Mouse (Mus musculus): Measurements from ENCODE around the gene Rpl27. TPM values are rescaled to one million over a fixed set of nuclear protein-coding genes. Genes with fewer than 3 reads are reported as not detected.
A peak's percentile ranks its signal among the peaks of the same experiment; 100 is the strongest.

Gene Rpl27
- polyA plus RNA-seq, 1 experiment from 2014 or later: 297 TPM

GRCm38 (mm10) chr11:101479171-101479635 lies 37.1 kb downstream of the Rpl27 start:
- Histone ChIP-seq H3K9ac (peak overlapping the region; percentile 41), H3K36me3 (replicated peaks; ENCODE audit: control insufficient read depth, insufficient read depth) (no peaks in the 10 kb centered on the region), H3K27ac (peak overlapping the region; percentile 76), H3K9me3 (ENCODE audit: control insufficient read depth, low read length) (no peaks in the 10 kb centered on the region), H3K4me2 (replicated peaks) (peak overlapping the region; percentile 42), H3K4me1 (replicated peaks; ENCODE audit: control insufficient read depth, insufficient read depth, low read length) (peaks cover 25% of the 10 kb centered on the region), H3K4me3 (replicated peaks; ENCODE audit: low read length) (0 out of 2 replicates have a peak overlapping the region, but pooled peaks have one; percentile 10), H3K27me3 (ENCODE audit: control insufficient read depth, insufficient read depth, low read length) (no peaks in the 10 kb centered on the region)
- WGBS: 1% methylated on average over 18 of the region's 18 CpGs
- ATAC-seq (ENCODE audit: low FRiP score) (peak; percentile 63; the same call in 1 of the 2 replicates), DNase-seq (ENCODE audit: low spot score) (peak; percentile 28)

- ATAC-seq (ENCODE audit: low FRiP score): no peak
Observed at GRCm38 (mm10) chr11:101480912-101481311, 38.8 kb downstream of the Rpl27 start.

DNA sequence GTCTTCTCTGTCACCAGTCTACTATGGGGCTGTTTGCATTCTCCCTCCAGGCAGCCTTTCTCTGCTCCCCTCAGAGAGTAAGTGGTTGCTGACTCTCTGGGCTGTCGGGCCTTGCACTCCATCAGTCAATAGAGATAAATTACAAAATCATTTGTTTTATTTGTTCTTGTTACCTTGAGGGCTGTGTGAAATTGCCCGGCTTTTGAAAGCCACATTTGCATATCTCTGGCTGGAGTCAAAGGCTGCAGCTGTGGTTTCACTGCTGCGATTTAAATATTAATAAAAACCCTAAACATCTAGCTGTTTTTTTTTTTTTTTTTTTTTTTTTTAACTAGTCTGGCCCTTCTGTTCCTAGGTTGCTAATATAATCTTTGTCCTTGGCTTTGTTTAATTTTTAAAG lies 41.7 kb downstream of the Rpl27 start:
- DNase-seq (ENCODE audit: low spot score) (no peak), ATAC-seq (ENCODE audit: low FRiP score) (no peak)
- H3K4me1 ChIP-seq (replicated peaks; ENCODE audit: control insufficient read depth, insufficient read depth, low read length): peaks cover 13% of the 10 kb centered on the region; the same call in 1 of the 2 replicates
- H3K27ac ChIP-seq: peak overlapping the region; percentile 43; the same call in 1 of the 2 replicates
- WGBS: 15% methylated on average over 3 of the region's 3 CpGs
- H3K27me3 ChIP-seq (ENCODE audit: control insufficient read depth, insufficient read depth, low read length): no peaks in the 10 kb centered on the region
- no peak overlapping the region for H3K4me2 ChIP-seq (replicated peaks)
- H3K9me3 ChIP-seq (ENCODE audit: control insufficient read depth, low read length): no peaks in the 10 kb centered on the region
- H3K36me3 ChIP-seq (replicated peaks; ENCODE audit: control insufficient read depth, insufficient read depth): 0 out of 2 replicates have a peak, but pooled peaks cover 5% of the 10 kb centered on the region
- H3K9ac ChIP-seq: no peak overlapping the region
- H3K4me3 ChIP-seq (replicated peaks; ENCODE audit: low read length): no peak overlapping the region

More at GRCm38 (mm10) chr11:101480912-101481311, 38.8 kb downstream of the Rpl27 start:
- H3K27ac ChIP-seq: no peak overlapping the region
- no peaks in the 10 kb centered on the region for H3K36me3 ChIP-seq (replicated peaks; ENCODE audit: control insufficient read depth, insufficient read depth)
- H3K27me3 ChIP-seq (ENCODE audit: control insufficient read depth, insufficient read depth, low read length): no peaks in the 10 kb centered on the region
- WGBS: 58% methylated on average over 6 of the region's 6 CpGs
- H3K4me3 ChIP-seq (replicated peaks; ENCODE audit: low read length): no peak overlapping the region
- DNase-seq (ENCODE audit: low spot score): no peak
- peaks cover 25% of the 10 kb centered on the region for H3K4me1 ChIP-seq (replicated peaks; ENCODE audit: control insufficient read depth, insufficient read depth, low read length)
- H3K9ac ChIP-seq: no peak overlapping the region
- H3K4me2 ChIP-seq (replicated peaks): no peak overlapping the region
- no peaks in the 10 kb centered on the region for H3K9me3 ChIP-seq (ENCODE audit: control insufficient read depth, low read length)

- H3K27me3 ChIP-seq (ENCODE audit: control insufficient read depth, insufficient read depth, low read length): no peaks in the 10 kb centered on the region
- peak overlapping the region; percentile 21; the same call in 1 of the 2 replicates for H3K27ac ChIP-seq
- peaks cover 9% of the 10 kb centered on the region; the same call in 1 of the 2 replicates for H3K4me1 ChIP-seq (replicated peaks; ENCODE audit: control insufficient read depth, insufficient read depth, low read length)
- no peak overlapping the region for H3K9ac ChIP-seq
- WGBS: 59% methylated on average over 6 of the region's 6 CpGs
- H3K9me3 ChIP-seq (ENCODE audit: control insufficient read depth, low read length): no peaks in the 10 kb centered on the region
- ATAC-seq (ENCODE audit: low FRiP score) (no peak), DNase-seq (ENCODE audit: low spot score) (no peak)
- H3K36me3 ChIP-seq (replicated peaks; ENCODE audit: control insufficient read depth, insufficient read depth): 0 out of 2 replicates have a peak, but pooled peaks cover 5% of the 10 kb centered on the region
- no peak overlapping the region for H3K4me2 ChIP-seq (replicated peaks)
- H3K4me3 ChIP-seq (replicated peaks; ENCODE audit: low read length): no peak overlapping the region
Observed at GRCm38 (mm10) chr11:101484245-101484644, 42.1 kb downstream of the Rpl27 start.

GRCm38 (mm10) chr11:101484814-101485213 lies 42.7 kb downstream of the Rpl27 start:
- no peaks in the 10 kb centered on the region for H3K27me3 ChIP-seq (ENCODE audit: control insufficient read depth, insufficient read depth, low read length)
- H3K27ac ChIP-seq: no peak overlapping the region
- ATAC-seq (ENCODE audit: low FRiP score) (no peak), DNase-seq (ENCODE audit: low spot score) (no peak)
- no peak overlapping the region for H3K9ac ChIP-seq
- H3K4me3 ChIP-seq (replicated peaks; ENCODE audit: low read length): no peak overlapping the region
- WGBS: 92% methylated on average over 7 of the region's 7 CpGs
- 0 out of 2 replicates have a peak, but pooled peaks cover 5% of the 10 kb centered on the region for H3K4me1 ChIP-seq (replicated peaks; ENCODE audit: control insufficient read depth, insufficient read depth, low read length)
- 0 out of 2 replicates have a peak, but pooled peaks cover 5% of the 10 kb centered on the region for H3K36me3 ChIP-seq (replicated peaks; ENCODE audit: control insufficient read depth, insufficient read depth)
- no peak overlapping the region for H3K4me2 ChIP-seq (replicated peaks)
- H3K9me3 ChIP-seq (ENCODE audit: control insufficient read depth, low read length): no peaks in the 10 kb centered on the region

DNA sequence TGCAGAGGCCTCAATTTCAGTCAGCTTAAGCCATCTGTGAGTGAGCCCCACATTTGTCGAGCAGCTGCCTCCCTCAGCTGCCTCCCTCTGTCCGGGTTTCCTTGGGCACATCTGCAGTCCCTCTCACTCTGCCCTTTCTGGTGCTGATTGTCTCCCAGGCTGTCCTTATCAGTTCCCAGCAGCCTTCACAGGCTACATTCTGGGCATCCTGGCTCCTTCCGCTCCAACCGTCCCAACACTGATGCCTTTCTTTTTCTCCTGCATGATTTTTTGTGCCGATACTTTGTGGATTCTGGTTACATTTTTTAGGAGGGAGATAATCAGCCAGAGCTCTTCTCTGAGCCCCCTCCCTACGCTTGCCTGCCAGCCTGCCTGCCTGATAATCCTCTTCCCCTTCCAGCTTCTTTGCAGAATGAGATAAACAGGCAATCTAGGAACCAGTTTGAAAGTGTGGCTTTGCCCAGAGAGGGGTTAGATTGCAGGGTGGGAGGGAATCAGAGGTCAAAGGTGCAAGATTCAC lies 43.5 kb downstream of the Rpl27 start:
- DNase-seq (ENCODE audit: low spot score): no peak
- H3K4me1 ChIP-seq (replicated peaks; ENCODE audit: control insufficient read depth, insufficient read depth, low read length): 0 out of 2 replicates have a peak, but pooled peaks cover 5% of the 10 kb centered on the region
- no peak for ATAC-seq (ENCODE audit: low FRiP score)
- 0 out of 2 replicates have a peak, but pooled peaks cover 5% of the 10 kb centered on the region for H3K36me3 ChIP-seq (replicated peaks; ENCODE audit: control insufficient read depth, insufficient read depth)
- H3K27ac ChIP-seq: no peak overlapping the region
- no peak overlapping the region for H3K4me3 ChIP-seq (replicated peaks; ENCODE audit: low read length)
- H3K27me3 ChIP-seq (ENCODE audit: control insufficient read depth, insufficient read depth, low read length): no peaks in the 10 kb centered on the region
- H3K9me3 ChIP-seq (ENCODE audit: control insufficient read depth, low read length): no peaks in the 10 kb centered on the region
- no peak overlapping the region for H3K4me2 ChIP-seq (replicated peaks)
- no peak overlapping the region; the same call in 1 of the 2 replicates for H3K9ac ChIP-seq
- WGBS: 48% methylated on average over 6 of the region's 6 CpGs

DNA sequence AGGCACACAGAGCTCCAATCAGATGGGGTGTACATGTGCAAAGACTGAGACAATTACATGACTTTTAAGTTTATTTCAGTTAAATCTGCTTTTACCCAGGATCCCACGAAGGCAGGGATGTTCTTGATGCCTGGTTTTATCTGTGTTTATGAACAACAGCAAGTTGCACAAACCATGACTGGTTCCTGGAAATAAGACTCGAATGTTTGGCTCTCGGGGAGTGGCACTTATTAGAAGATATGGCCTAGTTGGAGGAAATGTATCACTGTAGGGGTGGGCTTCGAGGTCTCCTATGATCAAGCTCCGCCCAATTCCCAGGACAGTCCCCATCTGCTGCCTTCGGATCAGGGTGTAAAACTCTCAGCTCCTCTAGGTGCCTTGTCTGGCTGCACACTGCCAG lies 44.0 kb downstream of the Rpl27 start:
- 75% methylated on average over 6 of the region's 6 CpGs for WGBS
- no peak overlapping the region for H3K4me2 ChIP-seq (replicated peaks)
- 0 out of 2 replicates have a peak, but pooled peaks cover 5% of the 10 kb centered on the region for H3K4me1 ChIP-seq (replicated peaks; ENCODE audit: control insufficient read depth, insufficient read depth, low read length)

More for the DNA sequence above, 44.0 kb downstream of the Rpl27 start:
- Histone ChIP-seq H3K27me3 (ENCODE audit: control insufficient read depth, insufficient read depth, low read length) (no peaks in the 10 kb centered on the region), H3K9me3 (ENCODE audit: control insufficient read depth, low read length) (no peaks in the 10 kb centered on the region), H3K27ac (no peak overlapping the region), H3K36me3 (replicated peaks; ENCODE audit: control insufficient read depth, insufficient read depth) (0 out of 2 replicates have a peak, but pooled peaks cover 5% of the 10 kb centered on the region), H3K4me3 (replicated peaks; ENCODE audit: low read length) (no peak overlapping the region), H3K9ac (no peak overlapping the region)
- DNase-seq (ENCODE audit: low spot score): no peak
- no peak for ATAC-seq (ENCODE audit: low FRiP score)

Small RNA genes within 50 kb of the gene (microRNA-seq; reads per million reads assigned to microRNA genes)
- gene Mir6929: not detected

Other genes starting within 250 kb of the Rpl27 start
- 26.9 and 37.2 TPM in 2 replicates for gene Ezh1, start 215.8 kb upstream of the Rpl27 start, polyA plus RNA-seq (2014; fragmentation: Nextera tagmentation; extraction: Ambion mirVana)
- gene Ramp2, start 196.3 kb upstream of the Rpl27 start, polyA plus RNA-seq (2014; fragmentation: Nextera tagmentation; extraction: Ambion mirVana): 102 and 117 TPM in 2 replicates
- gene Vps25, start 188.6 kb upstream of the Rpl27 start, polyA plus RNA-seq (2014; fragmentation: Nextera tagmentation; extraction: Ambion mirVana): 122 and 133 TPM in 2 replicates
- 5.3 and 6.0 TPM in 2 replicates for gene Wnk4, start 181.7 kb upstream of the Rpl27 start, polyA plus RNA-seq (2014; fragmentation: Nextera tagmentation; extraction: Ambion mirVana)
- 0.42 and 0.91 TPM in 2 replicates for gene Cntd1, start 163.3 kb upstream of the Rpl27 start, polyA plus RNA-seq (2014; fragmentation: Nextera tagmentation; extraction: Ambion mirVana)
- gene Coa3, start 163.2 kb upstream of the Rpl27 start, polyA plus RNA-seq (2014; fragmentation: Nextera tagmentation; extraction: Ambion mirVana): 242 and 256 TPM in 2 replicates
- 172 and 176 TPM in 2 replicates for gene Becn1, start 140.0 kb upstream of the Rpl27 start, polyA plus RNA-seq (2014; fragmentation: Nextera tagmentation; extraction: Ambion mirVana)
- 89.7 and 97.3 TPM in 2 replicates for gene Psme3, start 126.1 kb upstream of the Rpl27 start, polyA plus RNA-seq (2014; fragmentation: Nextera tagmentation; extraction: Ambion mirVana)
- gene Aoc2, start 117.2 kb upstream of the Rpl27 start, polyA plus RNA-seq (2014; fragmentation: Nextera tagmentation; extraction: Ambion mirVana): 1.3 and 1.6 TPM in 2 replicates
- 0.21 and 0.28 TPM in 2 replicates for gene Aoc3, start 111.7 kb upstream of the Rpl27 start, polyA plus RNA-seq (2014; fragmentation: Nextera tagmentation; extraction: Ambion mirVana)
- not detected in 2 replicates for gene G6pc, start 74.7 kb upstream of the Rpl27 start, polyA plus RNA-seq (2014; fragmentation: Nextera tagmentation; extraction: Ambion mirVana)
- gene Aarsd1, start 24.7 kb upstream of the Rpl27 start, polyA plus RNA-seq (2014; fragmentation: Nextera tagmentation; extraction: Ambion mirVana): 82.4 and 85.3 TPM in 2 replicates
- gene Gm27029, start 17.5 kb upstream of the Rpl27 start, polyA plus RNA-seq (2014; fragmentation: Nextera tagmentation; extraction: Ambion mirVana): 7.3 and 8.8 TPM in 2 replicates
- gene Rundc1, start 17.2 kb upstream of the Rpl27 start, polyA plus RNA-seq (2014; fragmentation: Nextera tagmentation; extraction: Ambion mirVana): 23.1 and 24.1 TPM in 2 replicates
- gene Ptges3l, start 17.0 kb upstream of the Rpl27 start, polyA plus RNA-seq (2014; fragmentation: Nextera tagmentation; extraction: Ambion mirVana): 1.9 and 2.2 TPM in 2 replicates
- 2.6 and 5.4 TPM in 2 replicates for gene Ifi35, start 6.1 kb downstream of the Rpl27 start, polyA plus RNA-seq (2014; fragmentation: Nextera tagmentation; extraction: Ambion mirVana)
- gene Rnd2, start 22.7 kb downstream of the Rpl27 start, polyA plus RNA-seq (2014; fragmentation: Nextera tagmentation; extraction: Ambion mirVana): 51.0 and 52.5 TPM in 2 replicates
- gene Vat1, start 23.9 kb downstream of the Rpl27 start, polyA plus RNA-seq (2014; fragmentation: Nextera tagmentation; extraction: Ambion mirVana): 99.9 and 117 TPM in 2 replicates
- 3.2 TPM in 2 replicates for gene Brca1, start 109.7 kb downstream of the Rpl27 start, polyA plus RNA-seq (2014; fragmentation: Nextera tagmentation; extraction: Ambion mirVana)
- gene Nbr1, start 109.9 kb downstream of the Rpl27 start, polyA plus RNA-seq (2014; fragmentation: Nextera tagmentation; extraction: Ambion mirVana): 90.1 and 93.0 TPM in 2 replicates
- 4.7 and 4.8 TPM in 2 replicates for gene Tmem106a, start 139.9 kb downstream of the Rpl27 start, polyA plus RNA-seq (2014; fragmentation: Nextera tagmentation; extraction: Ambion mirVana)
- not detected in 2 replicates for gene Gm11634, start 157.0 kb downstream of the Rpl27 start, polyA plus RNA-seq (2014; fragmentation: Nextera tagmentation; extraction: Ambion mirVana)
- 13.7 and 16.6 TPM in 2 replicates for gene Rdm1, start 184.9 kb downstream of the Rpl27 start, polyA plus RNA-seq (2014; fragmentation: Nextera tagmentation; extraction: Ambion mirVana)
- gene Arl4d, start 223.2 kb downstream of the Rpl27 start, polyA plus RNA-seq (2014; fragmentation: Nextera tagmentation; extraction: Ambion mirVana): 5.6 and 5.9 TPM in 2 replicates

Data from hindbrain, embryonic 14.5 days (tissue).